ENCODE assay signal across 16 mouse cellular contexts in the genomic region with DNA sequence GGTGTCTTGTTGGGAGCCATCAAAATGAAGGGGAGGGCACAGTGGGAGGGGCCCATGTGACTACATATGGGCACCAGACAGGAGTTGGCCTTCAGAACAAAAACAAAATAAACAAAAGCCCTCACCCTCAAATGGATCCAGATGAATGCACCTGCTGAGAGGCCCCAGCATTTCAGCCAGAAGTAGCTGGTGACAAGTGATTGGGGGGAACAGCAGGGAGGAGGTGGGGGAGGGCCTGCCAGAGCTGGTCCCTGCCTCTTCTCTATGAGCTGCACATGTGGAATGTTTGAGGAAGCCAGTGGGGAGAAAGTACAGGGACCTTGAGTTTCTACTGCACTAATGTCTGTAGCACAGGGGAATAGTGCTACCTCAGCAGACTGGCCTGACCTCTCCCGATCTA.
DNase-seq lines count a peak whose midpoint lies in the region; ATAC-seq and TF ChIP-seq lines count a peak whose summit lies in the region.
"Had no signal": no experiment of that assay in that cellular context is flagged by ENCODE, and none has a peak within 500 bp of the region (broad histone marks: within the 10 kb centered on the region; RNA-seq: fewer than 3 reads in every experiment).

No protein-coding gene starts in this region.

- WGBS in forebrain, embryonic 10.5 days, result 76% methylated on average over 1 of the region's 1 CpGs
- WGBS in forebrain, postnatal 0 days, result 92% methylated on average over 1 of the region's 1 CpGs
- 56% methylated on average over 1 of the region's 1 CpGs for WGBS in lung, embryonic 14.5 days
- 61% methylated on average over 1 of the region's 1 CpGs for WGBS in lung, postnatal 0 days
- 79% methylated on average over 1 of the region's 1 CpGs for WGBS in limb, embryonic 10.5 days

- peaks cover 13% of the 10 kb centered on the region for H3K4me1 ChIP-seq in forebrain, embryonic 10.5 days
- H3K4me1 ChIP-seq in forebrain, postnatal 0 days (ENCODE audit: insufficient read depth), result no peaks in the 10 kb centered on the region
- H3K4me1 ChIP-seq in lung, embryonic 14.5 days (ENCODE audit: insufficient read depth), result 0 out of 2 replicates have a peak, but pooled peaks cover 2% of the 10 kb centered on the region
- no peaks in the 10 kb centered on the region for H3K4me1 ChIP-seq in lung, postnatal 0 days (ENCODE audit: insufficient read depth, low read depth, low read length)
- peaks cover 12% of the 10 kb centered on the region for H3K4me1 ChIP-seq in limb, embryonic 10.5 days

- H3K27ac ChIP-seq in forebrain, embryonic 10.5 days, result peak overlapping the region; percentile 53; the same call in 1 of the 2 replicates
- no peak overlapping the region for H3K27ac ChIP-seq in forebrain, postnatal 0 days (ENCODE audit: low read depth, low read length)
- H3K27ac ChIP-seq in lung, embryonic 14.5 days (ENCODE audit: low read depth), result no peak overlapping the region
- H3K27ac ChIP-seq in lung, postnatal 0 days (ENCODE audit: low read length), result no peak overlapping the region
- peak overlapping the region; percentile 25; the same call in 1 of the 2 replicates for H3K27ac ChIP-seq in limb, embryonic 10.5 days
- H3K27ac ChIP-seq: liver, embryonic 14.5 days; macrophage had no signal

- H3K4me2 ChIP-seq in forebrain, postnatal 0 days (ENCODE audit: low read depth), result no peak overlapping the region
- no peak overlapping the region for H3K4me2 ChIP-seq in lung, embryonic 14.5 days
- no peak overlapping the region for H3K4me2 ChIP-seq in lung, postnatal 0 days (replicated peaks; ENCODE audit: low read depth, low read length)

- no peak for TF ChIP-seq EP300 in lung, postnatal 0 days (IDR thresholded peaks at IDR 0.05)

- H3K4me3 ChIP-seq in forebrain, embryonic 10.5 days, result no peak overlapping the region
- no peak overlapping the region for H3K4me3 ChIP-seq in forebrain, postnatal 0 days (ENCODE audit: low read depth, low read length)
- no peak overlapping the region for H3K4me3 ChIP-seq in lung, embryonic 14.5 days (ENCODE audit: low read depth, low read length)
- H3K4me3 ChIP-seq in lung, postnatal 0 days (ENCODE audit: low read depth, low read length), result no peak overlapping the region
- no peak overlapping the region for H3K4me3 ChIP-seq in limb, embryonic 10.5 days

- no peak for ATAC-seq in forebrain, postnatal 0 days
- ATAC-seq in lung, embryonic 14.5 days (ENCODE audit: insufficient read depth), result peak; percentile 84
- no peak for ATAC-seq in lung, postnatal 0 days
- ATAC-seq in CD4-positive, CD25-positive, alpha-beta regulatory T cell, adult 4 months, result no peak
- ATAC-seq: intestine, postnatal 0 days had no signal

- no peak overlapping the region for H3K9ac ChIP-seq in forebrain, postnatal 0 days
- H3K9ac ChIP-seq in lung, embryonic 14.5 days, result no peak overlapping the region
- no peak overlapping the region for H3K9ac ChIP-seq in lung, postnatal 0 days (replicated peaks; ENCODE audit: low read depth)
- H3K9ac ChIP-seq: liver, embryonic 14.5 days had no signal

- no peak for TF ChIP-seq CTCF in forebrain, postnatal 0 days (IDR thresholded peaks at IDR 0.05; ENCODE audit: low read depth)
- TF ChIP-seq CTCF in lung, embryonic 14.5 days (IDR thresholded peaks at IDR 0.05; ENCODE audit: low read depth), result no peak
- no peak for TF ChIP-seq CTCF in lung, postnatal 0 days (IDR thresholded peaks at IDR 0.05)

- no peak for DNase-seq in forebrain, embryonic 10.5 days (ENCODE audit: extremely low spot score, low spot score)
- no peak for DNase-seq in forebrain, postnatal 0 days
- peak; percentile 11 for DNase-seq in lung, embryonic 14.5 days
- DNase-seq in lung, postnatal 0 days (ENCODE audit: low spot score), result no peak
- DNase-seq in embryo, embryonic 11.5 days (ENCODE audit: low read depth, low spot score), result peak; percentile 13
- DNase-seq in limb, embryonic 10.5 days (ENCODE audit: low spot score), result no peak
- DNase-seq in urinary bladder, adult 18-20 months (ENCODE audit: low spot score in 2 of 2), result no peak
- DNase-seq: adrenal gland, postnatal 10 days; heart, adult 18-20 months; heart, postnatal 14 days; layer of hippocampus, adult 9-11 months; left cerebral cortex, postnatal 4 days had no signal

- H3K36me3 ChIP-seq in forebrain, embryonic 10.5 days (replicated peaks), result no peaks in the 10 kb centered on the region
- no peaks in the 10 kb centered on the region for H3K36me3 ChIP-seq in forebrain, postnatal 0 days (ENCODE audit: insufficient read depth)
- H3K36me3 ChIP-seq in lung, embryonic 14.5 days (ENCODE audit: insufficient read depth), result no peaks in the 10 kb centered on the region
- H3K36me3 ChIP-seq in lung, postnatal 0 days (ENCODE audit: insufficient read depth, low read length), result no peaks in the 10 kb centered on the region
- H3K36me3 ChIP-seq in limb, embryonic 10.5 days, result no peaks in the 10 kb centered on the region

- peaks cover 4% of the 10 kb centered on the region; the same call in 1 of the 2 replicates for H3K9me3 ChIP-seq in forebrain, embryonic 10.5 days
- H3K9me3 ChIP-seq in forebrain, postnatal 0 days (ENCODE audit: low read length), result no peaks in the 10 kb centered on the region
- H3K9me3 ChIP-seq in lung, embryonic 14.5 days (ENCODE audit: low read depth, low read length), result no peaks in the 10 kb centered on the region
- H3K9me3 ChIP-seq in lung, postnatal 0 days (ENCODE audit: low read length), result no peaks in the 10 kb centered on the region
- no peaks in the 10 kb centered on the region for H3K9me3 ChIP-seq in limb, embryonic 10.5 days (replicated peaks)

- no peaks in the 10 kb centered on the region for H3K27me3 ChIP-seq in forebrain, embryonic 10.5 days (ENCODE audit: poor library complexity, severe bottlenecking)
- H3K27me3 ChIP-seq in forebrain, postnatal 0 days (ENCODE audit: insufficient read depth, low read length), result no peaks in the 10 kb centered on the region
- H3K27me3 ChIP-seq in lung, embryonic 14.5 days (ENCODE audit: insufficient read depth, low read length), result no peaks in the 10 kb centered on the region
- H3K27me3 ChIP-seq in lung, postnatal 0 days (replicated peaks; ENCODE audit: insufficient read depth, low read length), result no peaks in the 10 kb centered on the region
- no peaks in the 10 kb centered on the region for H3K27me3 ChIP-seq in limb, embryonic 10.5 days (ENCODE audit: low read depth, poor library complexity, severe bottlenecking)

Comparison
In these comparisons a context has a peak if more than half of its experiments do, and no peak if none do; other contexts are left out.
1. DNase-seq: peak in lung, embryonic 14.5 days (single experiment) and embryo, embryonic 11.5 days (single experiment); none in forebrain, embryonic 10.5 days (single experiment), forebrain, postnatal 0 days (single experiment), lung, postnatal 0 days (single experiment), limb, embryonic 10.5 days (single experiment) and urinary bladder, adult 18-20 months (0 of 2).
2. H3K27ac ChIP-seq: peak in forebrain, embryonic 10.5 days (single experiment) and limb, embryonic 10.5 days (single experiment); none in forebrain, postnatal 0 days (single experiment), lung, embryonic 14.5 days (single experiment) and lung, postnatal 0 days (single experiment).